Mouse (Mus musculus): ENCODE results near the gene Cenpf.

GRCm38 (mm10) chr1:189706040-189706645 lies 18.3 kb upstream of the Cenpf start:
- no peak for TF ChIP-seq POLR2A (IDR thresholded peaks at IDR 0.05; ENCODE audit: borderline replicate concordance, extremely low read depth, insufficient read depth, insufficient read length, poor library complexity, severe bottlenecking)
- TF ChIP-seq CTCF (IDR thresholded peaks at IDR 0.05; ENCODE audit: borderline replicate concordance, extremely low read depth, insufficient read depth, insufficient read length), result no peak
